Mouse (Mus musculus): Measurements from ENCODE around the gene Selenoh. TPM values are rescaled to one million over a fixed set of nuclear protein-coding genes. Genes with fewer than 3 reads are reported as not detected.

The Selenoh gene
- total RNA-seq, 2 experiments from 2014 or later, result 10.7 to 16.4 TPM

GRCm38 (mm10) chr2:84662866-84663265 is 7.7 kb downstream of the Selenoh start:
- intact Hi-C loops (cut with DNase I), result loop anchor here (5.0 kb wide), 1 partner anchor 206 kb away; no protein-coding TSS in a partner anchor
- Histone ChIP-seq H3K4me3 (no peak overlapping the region), H3K27ac (no peak overlapping the region)
- peak; percentile 44 for DNase-seq
- TF ChIP-seq CTCF (IDR thresholded peaks at IDR 0.05), result peak; percentile 71

DNA sequence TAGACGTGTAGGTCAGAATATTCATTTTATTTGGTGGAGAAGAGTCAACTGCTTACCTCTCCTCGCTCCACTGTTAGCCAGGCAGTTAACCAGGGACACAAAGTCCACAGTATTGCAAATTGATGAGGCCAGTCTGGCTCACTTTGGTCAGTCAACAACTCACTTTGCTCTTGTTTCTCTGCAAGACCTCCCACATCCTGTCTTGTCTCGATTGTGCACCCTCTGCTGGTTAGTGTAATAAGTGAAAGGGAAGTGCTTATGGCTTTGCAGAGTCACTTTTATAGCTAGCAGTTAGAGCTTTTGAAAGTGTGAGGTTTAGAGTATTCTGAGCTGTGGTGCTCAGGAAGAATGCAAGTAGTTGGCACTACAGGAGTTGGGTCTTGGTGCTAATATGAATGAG is 10.3 kb downstream of the Selenoh start:
- peak; percentile 68 for TF ChIP-seq CTCF (IDR thresholded peaks at IDR 0.05)
- intact Hi-C loops (cut with DNase I), result loop anchor here (2.0 to 5.0 kb wide), 2 partner anchors 41 to 203 kb away; no protein-coding TSS in a partner anchor
- no peak overlapping the region for H3K27ac ChIP-seq
- peak; percentile 28 for DNase-seq
- no peak overlapping the region for H3K4me3 ChIP-seq

- intact Hi-C loops (cut with DNase I), result no loop called here
- no peak for TF ChIP-seq CTCF (IDR thresholded peaks at IDR 0.05)
- H3K4me3 ChIP-seq, result no peak within 1 kb of the TSS
- no peak within 1 kb of the TSS for H3K27ac ChIP-seq
- DNase-seq, result no peak
Observed at GRCm38 (mm10) chr2:84658806-84659205, 11.8 kb downstream of the Selenoh start, which contains the start of gene Btbd18. Gene Btbd18 (plus strand): TSS chr2:84659079.

DNA sequence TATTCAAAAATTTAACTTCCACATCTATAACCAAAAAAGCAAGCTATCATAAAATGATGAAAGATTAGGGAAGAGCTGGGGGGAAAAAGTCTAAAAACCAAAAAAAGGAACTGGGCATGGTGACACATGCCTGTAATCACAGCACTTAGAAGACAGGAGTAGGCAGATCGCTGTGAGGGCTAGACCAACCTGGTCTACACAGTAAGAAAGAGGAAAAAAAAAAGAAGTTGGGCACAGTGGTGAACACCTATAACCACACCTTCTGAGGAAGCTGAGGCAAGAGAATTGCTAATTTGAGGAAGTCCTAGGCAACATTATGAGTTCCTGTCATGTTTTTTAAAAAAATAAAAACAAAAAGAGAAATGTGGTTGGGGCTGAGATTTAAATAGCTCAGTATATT is 14.7 kb downstream of the Selenoh start:
- no peak for DNase-seq
- intact Hi-C loops (cut with DNase I), result no loop called here
- TF ChIP-seq CTCF (IDR thresholded peaks at IDR 0.05), result no peak
- no peak overlapping the region for H3K27ac ChIP-seq
- no peak overlapping the region for H3K4me3 ChIP-seq

DNA sequence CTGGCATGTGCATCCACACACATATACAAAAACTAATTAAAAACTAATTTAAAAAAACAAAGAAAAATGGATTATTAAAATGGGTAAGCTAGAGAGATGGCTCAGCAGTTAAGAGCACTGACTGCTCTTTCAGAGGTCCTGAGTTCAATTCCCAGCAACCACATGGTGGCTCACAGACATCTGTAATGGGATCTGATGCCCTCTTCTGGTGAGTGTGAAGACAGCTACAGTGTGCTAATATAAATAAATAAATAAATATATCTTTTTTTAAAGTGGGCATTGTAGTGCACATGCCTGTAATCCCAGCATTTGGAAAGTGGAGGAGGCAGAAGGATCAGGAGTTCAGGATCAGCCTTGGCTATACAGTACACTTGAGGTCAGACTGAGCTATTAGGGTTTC is 17.2 kb downstream of the Selenoh start:
- no peak for DNase-seq
- intact Hi-C loops (cut with DNase I), result no loop called here
- Histone ChIP-seq H3K27ac (no peak overlapping the region), H3K4me3 (no peak overlapping the region)
- TF ChIP-seq CTCF (IDR thresholded peaks at IDR 0.05), result peak; percentile 64

DNA sequence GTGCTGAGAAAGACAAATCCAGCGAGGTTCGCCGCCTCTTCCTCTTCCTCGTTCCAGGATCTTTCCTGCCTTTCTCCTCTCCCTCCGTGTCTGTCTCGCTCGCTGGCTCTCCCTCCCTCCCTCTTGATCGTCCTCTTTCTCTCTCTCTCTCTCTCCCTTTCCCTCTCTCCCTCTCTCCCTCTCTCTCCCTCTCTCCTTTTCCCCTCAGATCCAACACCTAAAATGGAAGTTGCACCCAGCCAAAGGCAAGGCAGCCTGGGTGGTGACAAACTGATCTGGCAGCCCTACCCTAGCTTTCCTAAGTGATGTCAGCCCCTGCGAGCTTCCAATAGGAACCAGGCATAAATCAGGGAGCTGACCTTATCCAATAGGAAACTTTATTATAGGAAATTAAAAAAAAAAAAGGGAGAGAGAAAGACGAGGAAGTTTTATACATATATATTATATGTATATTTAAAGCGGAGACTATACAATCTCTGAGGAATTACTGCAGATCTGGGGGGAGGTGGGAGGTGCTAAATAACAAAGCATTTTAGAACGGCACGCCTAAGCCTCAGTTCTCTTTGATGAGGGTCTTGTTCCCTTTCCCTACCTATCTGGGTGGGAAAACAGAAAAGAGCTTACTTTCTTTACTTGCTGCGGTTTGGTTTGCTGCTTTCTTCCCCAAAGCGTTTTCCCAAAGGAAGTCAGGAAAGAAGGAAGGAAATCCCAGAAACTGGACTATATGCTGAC is 19.9 kb downstream of the Selenoh start, which contains the start of gene Ctnnd1:
Gene Ctnnd1 (minus strand): TSS at position 302 of the 732 bp plus-strand sequence.
- peak; percentile 91 for DNase-seq
- TF ChIP-seq CTCF (IDR thresholded peaks at IDR 0.05), result no peak
- peak within 1 kb of the TSS; percentile 87 for H3K4me3 ChIP-seq
- H3K27ac ChIP-seq, result peak within 1 kb of the TSS; percentile 98
- intact Hi-C loops (cut with DNase I), result loop anchor here (1.0 to 2.0 kb wide), 2 partner anchors 15 to 30 kb away; no protein-coding TSS in a partner anchor

DNA sequence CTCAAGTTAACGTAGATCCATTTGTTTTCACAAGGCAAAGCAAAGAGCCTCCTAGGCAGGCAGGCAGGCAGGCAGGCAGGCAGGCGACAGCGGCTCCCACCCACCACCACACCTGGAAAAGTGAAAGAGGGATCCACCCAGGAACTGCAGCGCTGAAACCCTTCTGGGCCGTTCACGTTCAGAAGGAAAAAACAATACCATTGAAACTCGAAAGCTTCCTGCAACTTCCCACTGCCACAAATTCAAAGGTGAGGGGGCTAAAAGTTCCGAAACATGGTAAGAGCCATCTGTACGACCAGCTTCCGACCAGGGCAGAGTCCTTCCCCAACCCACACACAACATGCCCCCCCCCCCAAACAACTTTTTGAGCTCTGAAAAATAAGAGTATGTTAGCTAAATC is 20.9 kb downstream of the Selenoh start:
- no peak for DNase-seq
- intact Hi-C loops (cut with DNase I), result loop anchor here (1.0 to 2.0 kb wide), 2 partner anchors 14 to 29 kb away; no protein-coding TSS in a partner anchor
- peak overlapping the region; percentile 98 for H3K27ac ChIP-seq

DNA sequence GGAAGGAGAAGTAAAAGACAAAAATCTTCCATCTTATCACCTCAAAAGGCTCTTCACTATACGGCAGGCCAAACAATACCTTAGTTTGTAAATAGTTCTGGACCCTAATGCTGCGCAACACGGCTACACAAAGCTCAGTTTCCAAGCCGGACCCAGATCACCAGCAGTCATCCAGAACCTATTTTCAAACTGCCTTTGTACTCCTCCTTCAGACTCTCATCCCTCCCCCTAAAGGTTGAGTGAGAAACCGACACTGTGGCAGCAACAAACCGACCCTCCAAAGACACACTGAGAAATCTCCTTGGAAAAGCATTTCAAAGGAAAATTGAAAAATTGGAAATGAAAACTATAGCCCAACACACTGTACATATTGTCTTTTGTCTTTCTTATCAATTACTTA is 22.2 kb downstream of the Selenoh start:
- intact Hi-C loops (cut with DNase I), result no loop called here
- peak overlapping the region; percentile 87 for H3K4me3 ChIP-seq
- DNase-seq, result no peak
- H3K27ac ChIP-seq, result peak overlapping the region; percentile 98
- no peak for TF ChIP-seq CTCF (IDR thresholded peaks at IDR 0.05)

More for the DNA sequence above, 20.9 kb downstream of the Selenoh start:
- TF ChIP-seq CTCF (IDR thresholded peaks at IDR 0.05), result no peak
- H3K4me3 ChIP-seq, result peak overlapping the region; percentile 87

GRCm38 (mm10) chr2:84647051-84647568 is 23.5 kb downstream of the Selenoh start:
- no peak for TF ChIP-seq CTCF (IDR thresholded peaks at IDR 0.05)
- Histone ChIP-seq H3K4me3 (peak overlapping the region; percentile 87), H3K27ac (no peak overlapping the region; the same call in 1 of the 2 replicates)
- intact Hi-C loops (cut with DNase I), result no loop called here
- no peak for DNase-seq

DNA sequence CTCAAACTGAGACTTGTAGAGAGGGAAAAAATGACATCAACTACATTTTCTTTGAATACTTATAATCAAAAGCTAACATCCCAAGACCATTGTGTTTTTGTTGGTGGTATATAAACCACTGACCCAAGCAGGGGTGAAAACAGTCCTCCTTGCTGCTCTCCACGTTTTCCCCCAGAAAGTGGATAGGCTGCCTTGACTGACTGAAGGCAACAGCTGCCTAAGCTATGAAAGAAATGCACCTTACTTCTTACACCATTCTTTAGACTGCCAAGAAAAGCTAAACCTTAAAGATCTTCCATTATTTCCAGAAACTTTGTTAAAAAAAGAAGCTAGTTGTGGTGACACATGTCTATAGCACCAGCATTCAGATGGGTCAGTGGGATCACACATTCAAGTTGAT is 24.4 kb downstream of the Selenoh start:
- intact Hi-C loops (cut with DNase I), result no loop called here
- peak overlapping the region; percentile 87 for H3K4me3 ChIP-seq
- peak overlapping the region; percentile 46; the same call in 1 of the 2 replicates for H3K27ac ChIP-seq
- no peak for TF ChIP-seq CTCF (IDR thresholded peaks at IDR 0.05)
- no peak for DNase-seq

- no peak overlapping the region for H3K4me3 ChIP-seq
- TF ChIP-seq CTCF (IDR thresholded peaks at IDR 0.05), result no peak
- DNase-seq, result no peak
- H3K27ac ChIP-seq, result peak overlapping the region; percentile 24; the same call in 1 of the 2 replicates
- intact Hi-C loops (cut with DNase I), result no loop called here
Observed at GRCm38 (mm10) chr2:84640833-84641232, 29.7 kb downstream of the Selenoh start.

DNA sequence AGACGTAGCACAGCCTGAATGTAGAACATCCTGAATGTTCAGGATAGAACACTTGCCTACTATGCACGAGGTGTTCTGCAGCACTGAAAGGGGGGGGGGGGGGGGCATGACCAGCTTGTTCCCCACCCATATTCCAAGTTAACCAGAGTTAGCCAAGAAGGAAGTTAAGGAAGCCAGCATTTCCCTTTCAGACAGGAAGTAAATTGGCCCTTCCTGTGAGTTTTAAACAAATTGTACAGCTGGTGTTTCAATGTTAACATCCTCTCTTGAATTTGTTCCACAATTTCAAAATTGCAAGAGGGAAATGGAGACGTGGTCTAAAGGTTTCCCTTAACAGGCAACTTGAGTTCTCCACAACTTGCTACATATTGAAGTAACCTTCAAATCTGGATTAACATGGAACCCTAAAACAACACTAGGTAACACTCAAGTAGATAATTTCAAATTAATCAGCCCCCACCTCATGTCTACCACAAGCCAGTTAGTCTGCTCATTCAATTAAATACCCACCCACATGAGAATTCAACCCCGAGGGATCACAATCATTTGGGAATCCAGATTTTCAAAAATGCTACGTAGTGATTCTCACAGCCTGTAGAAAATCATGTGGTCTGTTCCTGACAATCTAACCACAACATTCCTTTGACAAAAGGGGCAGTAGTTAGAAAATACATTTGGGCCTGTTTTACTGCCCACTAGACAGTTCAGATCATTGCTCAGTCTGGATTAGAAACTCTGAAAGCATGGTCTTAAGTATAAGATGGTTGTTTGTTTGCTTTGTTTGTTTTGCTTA is 31.9 kb downstream of the Selenoh start:
- H3K4me3 ChIP-seq, result peak overlapping the region; percentile 47
- no peak for DNase-seq
- intact Hi-C loops (cut with DNase I), result no loop called here
- peak overlapping the region; percentile 90 for H3K27ac ChIP-seq
- no peak for TF ChIP-seq CTCF (IDR thresholded peaks at IDR 0.05)
